Mouse (Mus musculus) hindbrain, embryonic 14.5 days (tissue): ENCODE results near the gene Gsc2. TPM values are rescaled to one million over a fixed set of nuclear protein-coding genes. Genes with fewer than 3 reads are reported as not detected.

ENCODE experiments used
- ATAC-seq: fragments of 200-750 bp; cut with Nextera tagmentation; 2 replicates; pipeline ENCODE4 v1.8.0; 2017; ENCODE audit warnings: moderate number of reproducible peaks, mild to moderate bottlenecking, moderate TSS enrichment, moderate library complexity; ENCODE audit not compliant: low FRiP score
- DNase-seq: peaks from one replicate; pipeline ENCODE4 v3.0.0-alpha.2; 2015; ENCODE audit warnings: low spot score
- H3K27ac ChIP-seq: fragments of 300-500 bp; sonication (generic); 2 replicates; pipeline ENCODE4 v1.5.1; 2014; ENCODE audit warnings: mild to moderate bottlenecking, moderate library complexity
- H3K27me3 ChIP-seq: fragments of 300-500 bp; sonication (generic); 2 replicates; pipeline ENCODE4 v1.6.1; 2014; ENCODE audit warnings: mild to moderate bottlenecking, low read length, mixed read lengths; ENCODE audit not compliant: control insufficient read depth, insufficient read depth
- H3K36me3 ChIP-seq: fragments of 300-500 bp; sonication (generic); replicated peaks from 2 replicates; pipeline ENCODE4 v1.6.1; 2014; ENCODE audit not compliant: control insufficient read depth, insufficient read depth
- H3K4me1 ChIP-seq: fragments of 300-500 bp; sonication (generic); replicated peaks from 2 replicates; pipeline ENCODE4 v1.6.1; 2014; ENCODE audit warnings: antibody characterized with exemption, low read length, mixed read lengths; ENCODE audit not compliant: control insufficient read depth, insufficient read depth
- H3K4me2 ChIP-seq: fragments of 300-500 bp; sonication (generic); replicated peaks from 2 replicates; pipeline ENCODE4 v1.6.1; 2014; ENCODE audit warnings: mild to moderate bottlenecking, moderate library complexity
- H3K4me3 ChIP-seq: fragments of 300-500 bp; sonication (generic); replicated peaks from 2 replicates; pipeline ENCODE4 v1.5.1; 2014; ENCODE audit warnings: mild to moderate bottlenecking, low read length
- H3K9ac ChIP-seq: fragments of 300-500 bp; sonication (generic); 2 replicates; pipeline ENCODE4 v1.6.1; 2014
- H3K9me3 ChIP-seq: fragments of 300-500 bp; sonication (generic); 2 replicates; pipeline ENCODE4 v1.6.1; 2016; ENCODE audit warnings: low read length; ENCODE audit not compliant: control insufficient read depth
- WGBS: fragments of 180-500 bp; shearing (Covaris S2); extraction: QIAGEN DNeasy Blood & Tissue Kit; methylation state at CpG from one replicate; pipeline ENCODE4 v1.1.7; 2014; 5-methylcytosine and 5-hydroxymethylcytosine counted together
- polyA plus RNA-seq: library from polyadenylated mRNA; unstranded; fragments of >200 nt; fragmentation: Nextera tagmentation; extraction: Ambion mirVana; gene quantifications from 2 replicates; pipeline ENCODE4 v1.2.1, GENCODE M21; 2014

Gene Gsc2
- polyA plus RNA-seq, 1 experiment from 2014 or later: 0.44 TPM

DNA sequence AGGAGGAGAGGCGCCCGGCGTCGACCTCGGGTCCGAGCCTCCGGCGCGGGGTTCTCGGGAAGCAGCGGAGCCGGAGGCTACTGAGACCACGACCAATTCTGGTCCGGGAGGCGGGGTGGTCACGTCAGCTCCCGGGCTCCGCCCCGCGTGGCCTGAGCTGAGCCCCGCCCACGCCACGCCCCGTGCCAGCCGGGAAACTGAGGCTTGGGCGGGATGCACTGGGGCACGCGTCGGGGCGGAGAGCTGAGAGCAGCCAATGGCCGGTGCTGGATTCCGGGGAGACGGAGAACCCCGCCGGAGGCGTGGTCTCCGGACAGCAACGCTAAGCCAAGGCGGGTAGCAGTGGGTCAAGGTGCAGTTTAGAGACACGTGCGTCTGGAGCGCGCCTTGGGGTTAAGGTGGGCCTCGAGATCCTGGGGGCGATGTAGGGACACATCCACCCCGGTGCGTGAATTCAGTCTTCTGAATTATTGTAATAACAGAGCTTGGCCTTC is 13.3 kb upstream of the Gsc2 start, which contains the start of gene Slc25a1:
TSS of gene Slc25a1 (minus strand) at position 133 of the 494 bp plus-strand sequence.
- ATAC-seq: peak; percentile 73
- H3K9me3 ChIP-seq: no peaks in the 10 kb centered on the region

DNA sequence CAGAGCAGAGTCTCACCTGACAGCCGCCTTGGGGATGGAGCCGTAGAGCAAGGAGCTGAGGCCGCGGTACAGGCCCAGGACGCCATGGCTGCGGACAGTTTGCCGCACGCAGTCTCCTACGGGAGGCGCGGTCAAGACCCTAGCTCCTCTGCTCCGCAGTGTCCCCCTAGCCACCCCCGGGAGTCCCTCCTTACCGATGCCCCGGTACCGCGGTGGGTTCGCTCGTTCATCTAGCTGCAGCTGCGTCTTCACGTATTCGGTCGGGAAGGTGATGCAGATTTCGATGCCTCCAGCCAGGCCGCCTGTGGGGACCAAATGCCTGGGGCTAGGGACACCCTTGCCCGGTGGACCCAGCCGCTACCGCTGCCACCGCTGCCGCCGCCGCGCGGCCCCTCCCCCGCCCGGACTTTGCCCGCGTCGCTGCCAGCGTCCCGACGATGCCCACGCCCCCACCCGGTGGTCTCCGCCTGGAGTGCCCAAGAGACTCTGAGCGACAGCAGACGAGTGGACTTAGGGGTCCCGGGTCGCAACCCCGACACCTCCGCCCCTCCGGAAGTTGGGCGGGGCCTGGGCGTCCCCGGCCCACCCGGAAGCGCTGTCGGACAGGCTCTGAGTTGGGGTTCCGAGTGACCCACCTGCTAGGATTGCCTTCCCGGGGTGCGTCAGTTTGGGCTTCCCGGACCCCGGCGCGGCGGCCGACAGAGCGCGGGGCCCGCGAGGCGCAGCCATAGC is 12.7 kb upstream of the Gsc2 start:
- Histone ChIP-seq H3K9ac (peak overlapping the region; percentile 92), H3K4me1 (peaks cover 18% of the 10 kb centered on the region), H3K36me3 (peaks cover 20% of the 10 kb centered on the region), H3K27me3 (no peaks in the 10 kb centered on the region), H3K4me2 (peak overlapping the region; percentile 85), H3K9me3 (no peaks in the 10 kb centered on the region), H3K4me3 (peak overlapping the region; percentile 54), H3K27ac (peak overlapping the region; percentile 82)
- WGBS: under 1% methylated on average over 69 of the region's 72 CpGs
- DNase-seq (no peak), ATAC-seq (peak; percentile 31)

More for the DNA sequence above, 13.3 kb upstream of the Gsc2 start, which contains the start of gene Slc25a1:
- under 1% methylated on average over 47 of the region's 47 CpGs for WGBS
- peak; percentile 73 for DNase-seq
- Histone ChIP-seq H3K27ac (peak within 1 kb of the TSS; percentile 82), H3K27me3 (no peaks in the 10 kb centered on the region), H3K36me3 (peaks cover 20% of the 10 kb centered on the region), H3K4me3 (peak within 1 kb of the TSS; percentile 54), H3K4me1 (peaks cover 13% of the 10 kb centered on the region), H3K9ac (peak within 1 kb of the TSS; percentile 92), H3K4me2 (peak within 1 kb of the TSS; percentile 85)

DNA sequence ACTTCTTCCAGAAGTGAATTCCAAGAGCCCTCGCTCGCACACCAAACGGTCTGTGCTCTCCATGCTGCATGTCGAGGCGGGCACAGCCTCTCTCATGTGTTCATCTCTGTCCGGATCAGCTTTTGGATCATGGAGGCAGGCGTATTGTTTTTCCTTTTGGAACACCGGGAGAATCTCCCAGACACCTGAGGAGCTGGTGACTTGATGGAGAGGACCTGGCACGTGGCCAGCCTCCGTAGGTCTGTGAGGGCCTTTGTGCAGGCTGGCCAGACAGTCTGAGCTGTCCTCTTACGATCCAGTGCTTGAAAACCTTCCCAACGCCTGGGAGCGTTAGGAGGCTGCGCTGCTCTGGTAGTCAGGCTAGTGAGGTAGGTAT is 7.3 kb upstream of the Gsc2 start:
- peak overlapping the region; percentile 88 for H3K4me3 ChIP-seq
- H3K36me3 ChIP-seq: peaks cover 20% of the 10 kb centered on the region
- peak; percentile 7; the same call in 1 of the 2 replicates for ATAC-seq
- 1% methylated on average over 14 of the region's 14 CpGs for WGBS
- H3K4me1 ChIP-seq: peaks cover 25% of the 10 kb centered on the region
- H3K4me2 ChIP-seq: peak overlapping the region; percentile 72
- peak overlapping the region; percentile 93 for H3K27ac ChIP-seq
- peaks cover 23% of the 10 kb centered on the region for H3K27me3 ChIP-seq
- H3K9ac ChIP-seq: peak overlapping the region; percentile 98
- DNase-seq: peak; percentile 44
- no peaks in the 10 kb centered on the region for H3K9me3 ChIP-seq

DNA sequence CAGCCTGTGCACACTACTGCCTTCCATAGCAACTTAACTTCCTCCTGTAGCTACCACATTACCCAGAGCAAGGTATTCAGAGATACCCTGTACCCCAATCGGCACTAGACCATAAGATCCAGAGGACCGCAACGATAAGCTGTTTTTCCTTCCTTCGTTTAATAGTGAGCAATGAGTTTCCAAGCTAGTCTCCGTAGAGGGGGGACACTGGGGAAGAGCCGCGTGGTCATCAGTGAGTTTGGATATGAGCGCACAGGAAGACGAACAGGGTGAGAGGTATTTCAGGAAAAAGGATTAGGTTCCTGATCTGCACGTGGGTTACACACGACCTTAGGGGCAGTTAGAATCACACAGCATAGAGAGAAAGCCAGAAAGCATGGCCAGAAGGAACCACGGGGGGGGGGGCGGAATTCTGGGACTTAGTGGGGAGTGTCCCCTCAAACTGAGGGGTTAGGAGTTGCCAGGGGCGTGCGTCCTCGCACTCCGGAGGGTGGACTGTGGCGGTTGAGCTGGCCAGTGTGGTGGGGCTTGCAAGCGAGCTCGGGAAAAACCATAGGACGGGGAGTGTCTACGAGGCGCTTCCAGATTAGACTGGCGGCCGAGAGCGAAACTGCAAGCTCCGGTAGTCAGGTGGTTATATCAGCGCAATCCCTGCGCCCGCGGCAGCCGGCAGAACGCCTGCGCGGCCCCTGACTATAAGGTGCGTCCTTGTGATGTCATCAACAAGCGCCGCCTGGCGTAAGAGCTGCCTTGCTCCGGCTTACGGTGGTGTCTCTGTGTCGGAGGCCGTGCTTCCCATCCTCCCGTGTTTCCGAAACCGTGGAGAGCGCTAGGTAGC is 6.7 kb upstream of the Gsc2 start:
- Histone ChIP-seq H3K4me1 (peaks cover 19% of the 10 kb centered on the region), H3K4me3 (peak overlapping the region; percentile 88), H3K9me3 (no peaks in the 10 kb centered on the region), H3K27me3 (peaks cover 29% of the 10 kb centered on the region), H3K27ac (peak overlapping the region; percentile 93), H3K36me3 (peaks cover 20% of the 10 kb centered on the region), H3K4me2 (peak overlapping the region; percentile 72), H3K9ac (peak overlapping the region; percentile 98)
- ATAC-seq (peak; percentile 94), DNase-seq (peak; percentile 100)
- 2% methylated on average over 46 of the region's 47 CpGs for WGBS

DNA sequence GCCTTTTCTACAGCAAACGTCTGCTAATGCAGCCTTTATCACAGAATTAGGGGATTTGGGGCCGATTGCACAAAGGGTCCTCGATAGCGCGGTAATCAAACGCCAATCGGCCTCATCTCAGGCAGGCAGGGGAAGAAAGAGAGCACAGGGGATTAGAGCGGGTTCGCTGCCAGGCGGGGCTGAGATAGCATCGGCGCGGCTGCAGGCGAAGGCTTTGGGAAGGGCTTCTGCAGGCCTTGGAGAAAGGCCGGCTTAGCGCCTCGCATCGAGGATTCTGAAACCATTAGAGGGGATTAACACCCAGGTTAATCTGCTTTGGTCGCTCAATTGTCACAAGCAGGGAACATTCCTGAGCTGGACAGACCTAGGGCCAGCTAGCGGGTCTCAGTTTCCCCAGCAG is 5.7 kb upstream of the Gsc2 start:
- Histone ChIP-seq H3K27me3 (peaks cover 39% of the 10 kb centered on the region), H3K9me3 (no peaks in the 10 kb centered on the region), H3K4me1 (peaks cover 16% of the 10 kb centered on the region), H3K4me3 (0 out of 2 replicates have a peak overlapping the region, but pooled peaks have one; percentile 88), H3K4me2 (peak overlapping the region; percentile 72; the same call in 1 of the 2 replicates), H3K9ac (peak overlapping the region; percentile 98), H3K27ac (no peak overlapping the region), H3K36me3 (peaks cover 11% of the 10 kb centered on the region)
- no peak for ATAC-seq
- DNase-seq: no peak
- WGBS: 9% methylated on average over 20 of the region's 20 CpGs

DNA sequence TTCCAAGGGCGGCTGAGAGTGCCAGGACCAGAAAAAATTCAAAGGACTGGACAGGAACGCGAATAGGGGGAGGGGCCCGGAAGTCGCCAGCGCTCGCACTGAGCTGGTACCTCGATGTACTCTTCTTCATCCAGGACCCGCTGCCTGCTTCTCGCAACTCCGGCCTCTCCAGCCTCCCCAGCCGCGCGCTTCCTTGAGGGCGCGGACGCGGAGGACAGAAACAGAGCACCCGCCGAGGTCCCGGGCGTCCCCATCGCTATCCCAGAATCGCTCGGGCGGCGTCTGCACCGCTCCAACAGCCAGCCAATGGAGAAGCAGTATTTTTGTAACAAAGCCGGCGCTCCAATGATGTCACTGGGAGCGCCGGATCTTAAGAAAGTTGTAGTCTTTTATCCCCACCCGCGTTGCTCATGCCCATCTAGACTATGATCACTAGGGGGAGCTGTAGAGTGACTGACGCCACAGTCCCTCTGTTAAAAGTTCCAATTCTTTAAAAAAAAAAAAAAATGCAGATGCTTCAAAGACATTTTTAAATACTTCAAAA is 3.7 kb downstream of the Gsc2 start, which contains the start of gene Ess2:
TSS of gene Ess2 (minus strand) at position 297 of the 544 bp plus-strand sequence.
- Histone ChIP-seq H3K27me3 (peaks cover 46% of the 10 kb centered on the region), H3K27ac (peak within 1 kb of the TSS; percentile 79), H3K36me3 (peaks cover 33% of the 10 kb centered on the region), H3K9me3 (no peaks in the 10 kb centered on the region), H3K4me3 (peak within 1 kb of the TSS; percentile 73), H3K4me1 (peaks cover 10% of the 10 kb centered on the region), H3K4me2 (peak within 1 kb of the TSS; percentile 94), H3K9ac (peak within 1 kb of the TSS; percentile 80)
- DNase-seq (peak; percentile 97), ATAC-seq (peak; percentile 94)
- WGBS: under 1% methylated on average over 35 of the region's 35 CpGs

DNA sequence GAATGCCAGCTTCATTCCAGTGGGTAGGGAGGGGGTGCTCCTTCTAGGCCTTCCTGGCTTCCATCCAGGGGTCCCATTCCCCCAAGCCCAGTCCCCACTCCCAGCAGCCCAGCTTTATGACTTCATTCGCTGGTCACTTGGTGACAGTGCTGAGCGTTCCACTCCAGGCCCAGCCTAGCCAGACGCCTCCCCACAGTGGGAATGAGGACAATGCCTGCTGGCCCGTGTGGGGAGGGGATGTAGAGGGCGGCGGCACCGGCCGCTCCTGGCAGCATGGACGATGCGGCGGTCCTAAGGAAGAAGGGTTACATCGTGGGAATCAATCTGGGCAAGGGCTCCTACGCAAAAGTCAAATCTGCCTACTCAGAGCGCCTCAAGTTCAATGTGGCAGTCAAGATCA is 16.4 kb downstream of the Gsc2 start, which contains the start of the genes Dgcr2 and Tssk2:
TSS of gene Dgcr2 (minus strand) at position 101 of the 400 bp plus-strand sequence.
TSS of gene Tssk2 (plus strand) at position 176 of the 400 bp plus-strand sequence.
- Histone ChIP-seq H3K9ac (no peak within 1 kb of the TSS), H3K4me1 (no peaks in the 10 kb centered on the region), H3K4me2 (no peak within 1 kb of the TSS), H3K4me3 (no peak within 1 kb of the TSS), H3K27me3 (no peaks in the 10 kb centered on the region), H3K27ac (no peak within 1 kb of the TSS), H3K36me3 (peaks cover 50% of the 10 kb centered on the region), H3K9me3 (no peaks in the 10 kb centered on the region)
- DNase-seq: no peak
- no peak for ATAC-seq
- WGBS: 86% methylated on average over 14 of the region's 14 CpGs

DNA sequence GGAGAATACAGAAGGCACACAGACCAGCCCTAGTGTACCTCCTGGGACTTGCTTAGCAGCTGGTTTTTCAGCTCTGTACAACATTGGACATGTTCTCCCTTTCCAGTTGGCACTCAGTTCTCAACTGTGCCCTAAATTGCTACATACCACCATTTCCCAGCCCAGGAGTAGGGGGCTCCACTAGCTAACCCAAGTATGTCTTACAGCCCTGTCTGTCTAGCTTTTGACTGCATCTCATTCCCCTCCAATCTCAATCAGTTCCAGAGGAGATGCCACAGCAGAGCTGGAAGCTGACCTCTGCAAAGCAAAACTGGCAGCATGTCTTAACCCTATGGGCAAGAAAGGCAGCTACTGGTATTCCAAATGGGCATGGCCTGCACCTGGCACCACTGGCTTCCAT is 18.8 kb downstream of the Gsc2 start:
- Histone ChIP-seq H3K9ac (no peak overlapping the region), H3K36me3 (peaks cover 26% of the 10 kb centered on the region), H3K9me3 (no peaks in the 10 kb centered on the region), H3K4me3 (no peak overlapping the region), H3K27ac (no peak overlapping the region), H3K4me1 (peaks cover 9% of the 10 kb centered on the region; the same call in 1 of the 2 replicates), H3K4me2 (no peak overlapping the region), H3K27me3 (no peaks in the 10 kb centered on the region)
- no peak for DNase-seq
- no peak for ATAC-seq
